Comparison of ENCODE assay signal across 6 mouse cellular contexts in genomic region chr1:179164219-179164618, GRCm38 (mm10).
A peak's percentile ranks its signal among the peaks of the same experiment; 100 is the strongest.
DNase-seq lines count a peak whose midpoint lies in the region; ATAC-seq lines count a peak whose summit lies in the region.
"Not testable (repeated sequence)": the region's sequence is repeated elsewhere in the genome, so short reads cannot be mapped to it uniquely, and the experiment has no call there.

No protein-coding gene starts in this region.

- H3K27me3 ChIP-seq in splenic B cell, adult 2 months (ENCODE audit: control insufficient read depth, insufficient read depth, low read length, poor library complexity, severe bottlenecking) = not testable (repeated sequence)

- not testable (repeated sequence) for H3K36me3 ChIP-seq in splenic B cell, adult 2 months (ENCODE audit: control insufficient read depth, insufficient read depth, low read length, poor library complexity, severe bottlenecking)

- peak; percentile 70 for ATAC-seq in granulocyte monocyte progenitor cell, adult 5-6 weeks (replicated peaks; ENCODE audit: poor library complexity, severe bottlenecking)
- peak; percentile 47; the same call in 1 of the 2 replicates for ATAC-seq in megakaryocyte, adult 5-6 weeks (ENCODE audit: poor library complexity, severe bottlenecking)
- ATAC-seq in megakaryocyte progenitor cell, adult 5-6 weeks (replicated peaks; ENCODE audit: poor library complexity) = peak; percentile 52; the same call in 1 of the 2 replicates

- peak; percentile 5 for DNase-seq in A20 (ENCODE audit: low read depth, low spot score)
- DNase-seq in heart, adult 11 months = peak; percentile 18
- DNase-seq in splenic B cell, adult 2 months (ENCODE audit: low read depth, low spot score) = peak; percentile 8

Comparison
In these comparisons a context has a peak if more than half of its experiments do, and no peak if none do; other contexts are left out.
1. Peak in every context shown above with its lines: DNase-seq and ATAC-seq.